In the genomic region with DNA sequence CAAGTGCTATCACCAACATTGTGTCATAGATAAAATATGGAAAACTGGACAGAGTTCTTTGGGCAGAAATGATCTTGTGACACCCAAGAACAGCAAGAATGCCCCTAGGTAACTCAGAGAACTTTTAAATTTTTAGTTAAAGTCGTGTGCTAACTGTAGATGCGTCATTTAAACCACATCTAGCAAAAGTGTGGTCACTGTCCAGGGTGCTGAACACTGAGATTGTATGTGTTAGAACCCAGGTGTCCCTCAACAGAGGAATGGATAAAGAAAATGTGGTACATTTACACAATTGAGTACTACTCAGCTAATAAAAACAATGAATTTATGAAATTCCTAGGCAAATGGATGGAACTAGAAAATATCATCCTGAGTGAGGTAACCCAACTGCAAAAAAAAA, we compare ENCODE assay signal across 7 mouse cellular contexts. TPM values are rescaled to one million over a fixed set of nuclear protein-coding genes. Genes with fewer than 3 reads are reported as not detected.
DNase-seq lines count a peak whose midpoint lies in the region; ATAC-seq and TF ChIP-seq lines count a peak whose summit lies in the region.
"Not testable (repeated sequence)": the region's sequence is repeated elsewhere in the genome, so short reads cannot be mapped to it uniquely, and the experiment has no call there.

No protein-coding gene starts in this region.

- H3K4me1 ChIP-seq in stomach, postnatal 0 days (replicated peaks; ENCODE audit: control insufficient read depth, insufficient read depth) = not testable (repeated sequence)

- not testable (repeated sequence) for ATAC-seq in stomach, postnatal 0 days (ENCODE audit: low FRiP score, low TSS enrichment)

- not testable (repeated sequence) for H3K4me3 ChIP-seq in stomach, postnatal 0 days (ENCODE audit: low read depth, low read length)

- H3K27ac ChIP-seq in stomach, postnatal 0 days (replicated peaks) = not testable (repeated sequence)

- TF ChIP-seq EP300 in stomach, postnatal 0 days (optimal IDR thresholded peaks at IDR 0.05) = not testable (repeated sequence)

- H3K4me2 ChIP-seq in stomach, postnatal 0 days (replicated peaks; ENCODE audit: low read depth) = not testable (repeated sequence)

- WGBS in stomach, postnatal 0 days = 33% methylated on average over 2 of the region's 2 CpGs

- H3K36me3 ChIP-seq in stomach, postnatal 0 days (ENCODE audit: control insufficient read depth, insufficient read depth, low read length) = not testable (repeated sequence)

- H3K27me3 ChIP-seq in stomach, postnatal 0 days (ENCODE audit: control insufficient read depth, insufficient read depth, low read length) = not testable (repeated sequence)

- not testable (repeated sequence) for H3K9ac ChIP-seq in stomach, postnatal 0 days (ENCODE audit: low read length)

- not testable (repeated sequence) for H3K9me3 ChIP-seq in stomach, postnatal 0 days (ENCODE audit: control insufficient read depth, low read length)

- DNase-seq in ES-CJ7 (ENCODE audit: low read depth, low spot score) = peak; percentile 32
- DNase-seq in adrenal gland, postnatal 14 days = peak; percentile 51
- DNase-seq in embryo, embryonic 11.5 days (ENCODE audit: low read depth, low spot score) = peak; percentile 31
- DNase-seq in heart, postnatal 4 days = peak; percentile 15
- DNase-seq in kidney, postnatal 14 days = peak; percentile 22
- peak; percentile 2 for DNase-seq in lung, postnatal 14 days
- DNase-seq in stomach, postnatal 0 days (ENCODE audit: low spot score) = peak; percentile 14

- TF ChIP-seq CTCF in stomach, postnatal 0 days (IDR thresholded peaks at IDR 0.05; ENCODE audit: low read depth) = not testable (repeated sequence)

RNA-seq across cellular contexts. Expression of a gene that starts 52.5 kb away (rescaled TPM):
- total RNA-seq in adrenal gland, postnatal 14 days (2021) = 12.1 and 13.3 TPM in 2 replicates
- total RNA-seq in heart, postnatal 4 days (2021) = 1 to 10 TPM; 9.1 to 9.8 TPM
- polyA plus RNA-seq in stomach, postnatal 0 days (2015; fragmentation: Nextera tagmentation; extraction: Ambion mirVana) = 7.1 and 7.7 TPM in 2 replicates
